Mouse (Mus musculus) olfactory bulb, adult 2 months (tissue): ENCODE measurements around the gene Polr2j. TPM values are rescaled to one million over a fixed set of nuclear protein-coding genes. Genes with fewer than 3 reads are reported as not detected.

Source experiments
- H3K27ac ChIP-seq: fragments of 200-500 bp; 2 replicates; pipeline ENCODE4 v1.5.1; 2012; ENCODE audit warnings: low read depth, low read length; ENCODE audit not compliant: insufficient read depth
- H3K4me1 ChIP-seq: fragments of 200-500 bp; 2 replicates; pipeline ENCODE4 v1.6.1; 2012; ENCODE audit warnings: low read length; ENCODE audit not compliant: control insufficient read depth, insufficient read depth
- H3K4me3 ChIP-seq: fragments of 200-500 bp; 2 replicates; pipeline ENCODE4 v1.5.1; 2012; ENCODE audit warnings: mild to moderate bottlenecking, low read depth, low read length, moderate library complexity; ENCODE audit not compliant: insufficient read depth
- CTCF ChIP-seq: fragments of 200-500 bp; IDR thresholded peaks from 2 replicates; pipeline ENCODE4 v1.5.1; 2012; ENCODE audit warnings: low read depth, mild to moderate bottlenecking, low read length, moderate library complexity; ENCODE audit not compliant: insufficient read depth
- POLR2A ChIP-seq: fragments of 200-500 bp; IDR thresholded peaks from 2 replicates; pipeline ENCODE4 v1.6.1; 2012; ENCODE audit warnings: mild to moderate bottlenecking, low read depth, low read length, moderate library complexity; ENCODE audit not compliant: insufficient read depth
- WGBS: fragments of 180-500 bp; shearing (Covaris S2); methylation state at CpG from one replicate; pipeline ENCODE4 v1.1.7; 2018; 5-methylcytosine and 5-hydroxymethylcytosine counted together
- polyA plus RNA-seq: library from polyadenylated mRNA; stranded (reverse); fragments of >200 nt; gene quantifications from 2 replicates; pipeline ENCODE4 v1.2.4, GENCODE M21; 2012; ENCODE audit warnings: low replicate concordance; ENCODE audit not compliant: missing spikeins, insufficient read depth, insufficient read length

Gene Polr2j
- polyA plus RNA-seq, 1 experiment: not detected

DNA sequence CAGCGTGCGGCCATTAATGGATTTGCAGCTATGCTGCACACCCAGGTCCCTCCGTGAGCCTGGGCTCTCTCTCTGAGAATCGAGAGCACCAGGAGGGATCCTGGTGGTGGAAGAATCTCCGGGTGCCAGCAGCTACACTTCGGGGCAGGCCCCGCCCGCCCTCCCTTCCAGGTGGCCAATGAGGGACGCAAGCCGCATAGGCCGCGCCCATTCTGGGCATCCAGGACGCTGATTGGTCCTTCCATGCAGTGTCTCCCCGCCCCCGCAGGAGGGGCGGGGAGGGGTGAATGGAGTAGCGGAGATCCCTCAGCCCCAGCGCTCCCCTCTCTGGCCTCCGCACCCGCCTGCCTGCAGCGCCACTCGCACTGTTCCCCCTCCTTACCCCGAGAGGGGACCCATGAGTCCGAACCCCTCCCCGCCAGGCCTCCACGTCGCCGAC, 32.7 kb upstream of the Polr2j start, which contains the start of gene Rasa4:
TSS of gene Rasa4 (plus strand) at position 248 of the 439 bp plus-strand sequence.
- Histone ChIP-seq H3K4me1 (peaks cover 17% of the 10 kb centered on the region), H3K27ac (no peak within 1 kb of the TSS), H3K4me3 (peak within 1 kb of the TSS; percentile 81)
- no peak for TF ChIP-seq CTCF
- TF ChIP-seq POLR2A: no peak
- under 1% methylated on average over 28 of the region's 28 CpGs for WGBS

DNA sequence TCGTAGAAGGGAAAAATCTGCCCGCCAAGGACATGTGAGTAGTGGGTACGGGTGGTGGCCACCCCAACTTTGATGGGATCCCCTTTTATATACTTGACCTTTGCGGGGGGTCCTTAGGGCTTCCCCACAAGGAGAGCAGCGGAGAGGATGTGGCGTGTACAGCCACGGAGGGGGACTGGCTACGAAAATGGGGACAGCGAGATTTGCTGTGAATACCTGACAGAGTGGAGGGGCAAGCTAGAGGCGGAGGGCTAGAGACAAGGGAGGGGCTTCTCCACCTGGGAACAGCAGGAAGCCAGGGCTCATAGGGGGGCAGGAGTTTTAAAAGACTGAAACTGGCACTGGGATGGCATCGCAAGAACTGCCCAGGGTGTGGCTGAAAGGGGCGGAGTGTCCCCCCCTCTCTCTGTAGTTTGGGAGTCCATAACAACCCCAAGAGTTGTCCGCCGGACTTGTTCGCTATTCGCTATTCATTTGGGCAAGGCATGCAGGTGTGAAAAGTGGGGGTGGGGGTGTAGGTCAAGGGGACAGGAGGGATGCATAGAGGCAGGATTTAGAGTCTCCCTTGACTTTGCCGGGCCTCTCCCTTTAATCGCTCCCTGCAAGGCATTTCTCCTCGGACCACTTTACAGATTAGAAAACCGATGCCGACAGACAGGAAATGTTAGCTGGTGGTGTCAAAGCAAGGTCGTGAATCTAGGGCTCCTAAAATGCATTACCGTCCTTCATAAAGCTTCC, 32.1 kb upstream of the Polr2j start:
- Histone ChIP-seq H3K27ac (no peak overlapping the region), H3K4me1 (peaks cover 17% of the 10 kb centered on the region), H3K4me3 (peak overlapping the region; percentile 81)
- 7% methylated on average over 23 of the region's 23 CpGs for WGBS
- TF ChIP-seq CTCF (no peak), POLR2A (no peak)

DNA sequence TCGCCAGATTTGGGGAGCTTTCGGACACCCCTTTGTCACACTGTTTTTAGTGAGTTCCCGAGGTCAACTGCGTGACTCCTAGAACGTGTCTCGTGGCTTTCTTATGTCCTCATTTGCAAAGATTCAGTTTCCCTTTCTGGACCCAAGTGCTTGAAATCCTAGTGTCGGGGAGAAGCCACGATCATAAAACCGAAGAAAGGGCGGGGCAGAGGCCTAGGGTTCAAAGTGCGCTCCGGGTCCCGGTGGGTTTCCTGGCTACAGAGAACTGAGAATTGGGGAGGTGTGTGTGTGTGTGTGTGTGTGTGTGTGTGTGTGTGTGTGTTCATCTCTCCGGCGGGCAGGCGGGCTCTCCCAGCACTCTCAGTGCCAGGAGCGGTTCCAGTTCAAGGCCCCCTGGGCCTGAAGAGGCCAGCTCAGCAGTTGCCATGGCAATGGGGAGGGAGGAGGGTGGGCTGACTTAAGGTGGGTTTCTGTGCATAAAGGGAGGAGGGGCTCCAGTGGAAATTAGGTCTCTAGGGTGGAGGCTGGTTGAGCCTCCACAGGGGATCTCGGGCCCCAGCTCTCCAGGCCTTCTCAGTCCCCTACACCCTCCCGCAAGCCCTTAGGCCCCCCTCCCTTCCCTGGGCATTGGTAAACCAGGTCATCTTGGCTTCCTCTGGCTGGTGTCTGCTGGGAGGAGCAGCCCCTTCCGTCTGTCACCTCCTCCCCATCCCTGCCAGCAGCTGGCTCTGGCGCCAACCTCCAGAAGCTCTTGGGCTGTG, 31.4 kb upstream of the Polr2j start:
- Histone ChIP-seq H3K4me1 (peaks cover 17% of the 10 kb centered on the region), H3K4me3 (peak overlapping the region; percentile 81), H3K27ac (0 out of 2 replicates have a peak overlapping the region, but pooled peaks have one; percentile 10)
- WGBS: 38% methylated on average over 21 of the region's 21 CpGs
- TF ChIP-seq POLR2A (no peak), CTCF (no peak)

DNA sequence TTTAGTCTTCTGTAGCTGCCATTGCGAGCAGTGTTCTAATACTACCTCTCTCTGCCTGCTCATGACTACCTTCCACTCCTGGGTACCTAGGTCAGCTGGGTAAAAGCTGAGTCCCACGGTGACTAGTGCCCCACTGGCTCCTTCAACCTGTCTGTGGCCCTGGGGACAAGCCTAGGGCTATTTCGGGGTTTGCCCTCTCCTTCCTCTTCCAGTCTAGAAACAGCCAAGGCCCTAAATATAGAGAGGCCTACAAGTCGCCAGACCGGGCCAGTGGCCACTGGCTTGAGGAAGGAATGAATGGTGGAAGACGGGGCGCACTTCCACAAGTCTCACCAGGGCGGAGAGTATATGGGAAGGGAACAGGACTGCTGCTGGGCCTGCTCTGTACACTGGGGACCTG, 30.1 kb upstream of the Polr2j start:
- no peak overlapping the region for H3K4me3 ChIP-seq
- TF ChIP-seq CTCF (no peak), POLR2A (no peak)
- 96% methylated on average over 8 of the region's 8 CpGs for WGBS

DNA sequence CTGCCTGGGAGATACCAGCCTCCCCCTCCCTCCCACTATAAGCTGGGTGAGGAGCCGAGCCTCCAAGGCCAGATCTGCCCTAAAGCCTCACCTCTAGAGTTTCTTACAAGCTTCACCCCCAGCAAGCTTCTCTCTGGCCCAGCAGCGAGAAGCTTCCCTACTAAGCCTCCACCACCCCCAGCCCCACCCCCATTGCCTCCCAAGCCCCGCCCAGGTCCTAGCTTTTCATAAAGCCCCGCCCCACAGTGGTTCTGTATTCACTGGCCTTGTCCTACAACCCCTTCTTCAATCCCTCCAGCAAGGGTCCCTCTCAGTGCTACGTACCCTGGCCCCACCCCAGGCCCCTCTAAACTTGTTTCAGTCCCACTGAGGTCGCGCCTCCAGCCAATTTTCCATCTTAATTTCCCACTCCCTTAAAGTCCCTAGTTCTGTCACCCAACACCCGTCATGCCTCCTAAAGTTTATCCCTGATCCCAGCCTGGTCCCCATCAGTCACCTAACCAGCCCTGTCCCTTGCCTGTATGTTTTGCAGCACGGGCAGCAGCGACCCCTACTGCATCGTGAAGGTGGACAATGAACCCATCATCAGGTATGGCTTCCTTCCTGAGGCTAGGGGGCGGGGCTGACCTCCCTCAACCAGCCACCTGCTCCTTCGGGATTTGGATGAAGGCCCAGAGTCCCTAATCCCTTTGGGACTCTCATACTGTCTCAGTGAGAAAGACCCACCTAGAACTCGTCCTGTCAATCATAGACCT, 27.4 kb upstream of the Polr2j start:
- WGBS: 28% methylated on average over 14 of the region's 14 CpGs
- peaks cover 16% of the 10 kb centered on the region for H3K4me1 ChIP-seq
- H3K27ac ChIP-seq: no peak overlapping the region
- no peak overlapping the region for H3K4me3 ChIP-seq
- TF ChIP-seq POLR2A (no peak), CTCF (no peak)

More for the DNA sequence above, 30.1 kb upstream of the Polr2j start:
- H3K27ac ChIP-seq: no peak overlapping the region
- H3K4me1 ChIP-seq: peaks cover 17% of the 10 kb centered on the region

DNA sequence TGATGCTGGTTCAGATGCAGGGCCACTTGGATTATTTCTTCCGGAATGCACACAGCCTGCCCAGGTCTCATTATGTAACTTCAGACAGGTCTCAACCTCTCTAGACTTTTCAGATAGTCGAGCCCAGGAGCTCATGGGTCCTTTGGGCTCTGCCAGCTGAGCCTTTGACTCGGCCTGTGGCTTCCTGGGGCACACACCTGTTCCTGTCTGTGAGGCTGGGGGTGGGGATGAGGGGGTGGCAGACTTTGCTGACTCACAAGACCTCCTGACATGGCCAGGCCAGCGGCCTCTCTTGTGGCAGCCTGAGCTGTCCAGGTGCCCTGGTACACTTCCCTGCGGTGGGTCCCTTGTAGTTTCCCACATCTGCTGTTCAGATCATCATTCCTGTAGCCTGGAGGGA, 24.5 kb upstream of the Polr2j start:
- no peak overlapping the region for H3K27ac ChIP-seq
- no peak overlapping the region for H3K4me3 ChIP-seq
- peaks cover 14% of the 10 kb centered on the region for H3K4me1 ChIP-seq
- WGBS: 71% methylated on average over 5 of the region's 5 CpGs
- no peak for TF ChIP-seq POLR2A
- no peak for TF ChIP-seq CTCF

DNA sequence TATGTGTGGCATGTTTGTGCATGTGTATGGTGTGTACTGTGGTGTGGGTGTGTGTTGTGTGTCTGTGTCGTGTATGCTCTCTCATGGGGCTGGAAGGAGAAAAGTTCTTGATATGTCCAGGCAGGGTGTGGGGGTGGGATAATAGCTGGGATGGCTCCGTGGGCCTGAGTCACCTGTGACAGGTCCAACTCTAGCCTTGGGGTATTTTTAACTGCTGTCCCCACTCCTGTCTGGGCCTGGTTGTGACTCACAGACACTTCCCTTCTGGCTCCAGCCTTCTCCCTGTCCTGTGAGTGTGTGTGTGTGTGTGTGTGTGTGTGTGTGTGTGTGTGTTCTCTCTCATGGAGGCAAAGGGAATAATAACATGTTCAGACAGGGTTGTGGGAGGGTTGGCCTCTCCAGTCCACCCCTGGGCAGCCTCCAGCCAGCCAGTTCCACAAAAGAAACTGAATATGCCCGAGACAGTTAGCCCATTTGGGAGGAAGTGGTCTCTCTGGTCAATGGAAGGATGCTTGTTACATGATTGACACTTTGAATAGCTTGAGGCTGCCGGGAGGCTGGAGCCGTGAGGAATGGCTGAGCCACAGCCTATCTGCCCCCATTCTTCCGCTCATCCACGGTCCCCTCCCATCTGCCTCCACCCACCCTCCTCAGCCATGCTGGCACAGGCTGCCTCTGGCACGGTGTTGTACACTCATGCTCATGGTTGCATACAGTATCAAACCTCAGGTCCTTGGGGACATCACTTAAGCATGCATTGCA, 22.0 kb upstream of the Polr2j start:
- TF ChIP-seq POLR2A (no peak), CTCF (no peak)
- 24% methylated on average over 8 of the region's 8 CpGs for WGBS
- H3K4me3 ChIP-seq: no peak overlapping the region
- H3K4me1 ChIP-seq: peaks cover 14% of the 10 kb centered on the region
- no peak overlapping the region for H3K27ac ChIP-seq

DNA sequence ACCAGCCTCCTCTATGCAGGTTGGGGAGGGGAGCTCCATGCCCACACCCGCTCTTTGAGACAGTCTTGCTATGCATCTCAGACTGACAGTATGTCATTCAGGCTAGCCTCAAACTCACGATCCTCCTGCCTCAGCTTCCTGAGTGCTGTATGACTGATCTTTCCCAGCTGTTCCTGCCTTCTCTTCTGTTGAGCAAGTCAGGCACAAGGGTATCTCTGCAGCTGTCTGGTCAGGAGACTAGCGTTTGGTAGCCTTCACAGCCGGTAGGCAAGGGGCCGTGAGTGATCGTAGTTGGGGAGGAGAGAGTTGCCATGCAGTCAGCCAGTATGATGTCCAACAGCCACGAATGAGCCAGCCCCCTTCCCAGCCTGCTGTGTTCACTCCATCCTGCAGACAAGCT, 21.3 kb upstream of the Polr2j start:
- H3K4me3 ChIP-seq: no peak overlapping the region
- H3K4me1 ChIP-seq: peaks cover 14% of the 10 kb centered on the region
- WGBS: 70% methylated on average over 7 of the region's 7 CpGs
- no peak for TF ChIP-seq POLR2A
- no peak for TF ChIP-seq CTCF
- no peak overlapping the region for H3K27ac ChIP-seq
